Mouse (Mus musculus) layer of hippocampus, adult 9-11 months (tissue): ENCODE measurements at regions not wholly inside any gene's neighbourhood (a gene's known extent, or its start where the extent isn't known, plus 50 kb on each side); places are given as distances from the start of the nearest gene placed in this dataset.

Experiments
- DNase-seq: peaks from one replicate; pipeline ENCODE4 v3.0.0; 2022

DNA sequence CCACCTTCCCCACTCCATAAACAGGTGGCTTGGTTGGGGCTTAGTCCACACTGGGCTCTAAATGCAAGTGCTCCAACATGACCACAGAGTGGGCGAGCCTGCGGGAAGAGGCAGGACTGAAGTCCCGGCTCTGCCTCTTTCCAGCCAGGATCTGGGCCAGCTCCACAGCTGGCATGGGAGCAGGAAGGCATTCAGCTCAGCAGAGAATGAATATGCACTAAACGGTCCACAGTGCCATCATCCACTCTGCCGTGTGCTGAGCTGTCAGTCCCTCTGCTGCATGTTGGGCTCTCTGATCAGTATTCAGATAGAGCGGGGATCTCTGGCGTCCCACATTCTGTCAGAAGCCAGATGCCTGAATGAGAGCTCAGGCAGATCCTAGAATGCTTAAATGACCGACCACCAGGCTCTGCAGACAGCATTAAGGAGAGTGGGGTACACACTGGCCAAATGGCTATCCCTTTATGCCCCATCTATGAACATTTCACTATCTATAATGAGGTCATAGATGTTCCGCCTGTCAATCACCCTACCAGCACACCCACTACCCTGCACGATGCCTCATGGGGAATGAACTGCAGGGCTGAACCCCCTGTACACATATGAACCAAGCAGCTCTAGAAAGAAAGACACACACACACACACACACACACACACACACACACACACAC is 317.3 kb downstream of the Ptpru start:
- no peak for DNase-seq

DNA sequence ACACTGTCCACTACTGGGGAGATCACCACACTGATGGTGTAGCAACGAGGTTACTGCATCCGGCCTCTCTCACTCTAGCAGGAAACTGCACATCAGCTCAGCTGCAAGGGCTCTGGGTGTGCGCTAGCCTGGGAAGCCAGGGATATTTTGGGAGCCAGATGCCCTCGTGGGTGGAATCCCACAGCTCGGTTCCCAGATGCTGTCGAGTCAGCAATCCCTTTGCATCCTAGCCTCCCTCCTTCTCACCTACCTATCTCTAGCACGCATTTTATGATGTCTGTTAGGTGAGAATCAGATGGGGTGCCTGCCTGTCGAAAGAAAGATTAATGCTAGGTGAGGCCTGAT is 316.8 kb downstream of the Ptpru start:
- DNase-seq = no peak

- peak; percentile 49 for DNase-seq
Measured at GRCm38 (mm10) chr4:131525236-131525635, 312.9 kb downstream of the Ptpru start.

- DNase-seq = no peak
Measured at GRCm38 (mm10) chr4:131530491-131530890, 307.6 kb downstream of the Ptpru start.

DNA sequence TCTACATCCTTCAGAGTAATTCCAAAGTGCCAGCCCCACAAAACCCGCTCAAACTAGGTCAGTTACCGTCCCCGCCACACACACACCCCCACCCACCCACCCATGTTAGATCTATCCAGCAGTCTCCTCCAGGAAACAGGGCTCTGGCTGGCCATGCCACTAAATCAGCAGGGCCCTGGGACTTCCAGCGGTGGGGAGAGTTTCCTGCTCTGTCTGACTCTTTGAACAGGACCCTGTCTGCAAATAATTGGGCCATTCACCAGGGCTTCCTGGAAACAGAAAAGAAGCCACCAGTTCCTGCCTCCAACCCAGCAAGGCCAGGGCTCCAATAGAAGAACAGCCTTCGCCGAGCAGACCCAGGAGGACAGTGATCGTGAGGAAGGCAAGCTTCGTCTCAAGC is 307.1 kb downstream of the Ptpru start:
- DNase-seq = no peak

GRCm38 (mm10) chr4:131534831-131535230 is 303.3 kb downstream of the Ptpru start:
- DNase-seq = no peak

GRCm38 (mm10) chr4:131538237-131538636 is 299.9 kb downstream of the Ptpru start:
- no peak for DNase-seq

GRCm38 (mm10) chr4:131546422-131547200 is 291.5 kb downstream of the Ptpru start:
- DNase-seq = no peak

DNA sequence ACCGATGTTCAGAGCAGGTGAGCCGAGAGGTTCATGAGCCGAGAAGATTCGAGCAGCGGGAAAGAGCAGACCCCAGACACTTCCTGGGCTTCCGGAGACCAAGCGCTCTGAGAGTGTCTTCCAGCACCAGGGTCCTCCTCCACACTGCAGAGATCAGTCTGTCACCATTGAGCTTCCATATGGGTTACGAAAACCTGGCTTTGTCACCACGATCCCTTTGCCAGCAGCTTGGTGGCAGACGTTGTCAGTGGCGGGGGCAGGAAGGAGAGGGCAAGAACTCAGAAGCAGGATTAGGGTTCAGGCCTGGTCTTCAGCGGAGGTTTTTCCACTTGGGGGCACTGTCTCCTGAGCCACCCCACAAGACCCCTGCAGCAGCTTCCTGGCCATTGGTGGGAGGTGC is 288.5 kb downstream of the Ptpru start:
- peak; percentile 40 for DNase-seq

- DNase-seq = no peak
Measured at GRCm38 (mm10) chr4:131558513-131558912, 279.6 kb downstream of the Ptpru start.

DNA sequence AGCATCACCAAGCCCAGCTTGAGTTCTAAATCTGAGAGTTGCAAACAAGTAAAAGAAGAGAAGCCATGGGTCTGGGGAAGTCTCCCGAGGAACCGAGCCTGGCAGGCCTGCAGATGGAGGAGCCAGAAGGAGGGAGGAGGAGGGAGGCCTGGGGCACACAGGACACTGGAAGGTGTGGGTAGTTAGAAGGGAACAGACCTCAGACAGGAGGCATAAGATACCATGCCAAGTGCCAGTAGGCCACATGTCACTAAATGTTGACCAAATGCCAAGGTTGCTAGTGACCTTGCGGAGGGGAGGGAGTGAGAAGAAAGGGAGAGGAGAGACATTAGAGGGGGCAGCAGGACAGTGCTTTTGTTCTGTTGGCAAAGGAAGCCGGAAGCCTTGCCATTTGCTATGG is 274.2 kb downstream of the Ptpru start:
- DNase-seq = no peak

DNA sequence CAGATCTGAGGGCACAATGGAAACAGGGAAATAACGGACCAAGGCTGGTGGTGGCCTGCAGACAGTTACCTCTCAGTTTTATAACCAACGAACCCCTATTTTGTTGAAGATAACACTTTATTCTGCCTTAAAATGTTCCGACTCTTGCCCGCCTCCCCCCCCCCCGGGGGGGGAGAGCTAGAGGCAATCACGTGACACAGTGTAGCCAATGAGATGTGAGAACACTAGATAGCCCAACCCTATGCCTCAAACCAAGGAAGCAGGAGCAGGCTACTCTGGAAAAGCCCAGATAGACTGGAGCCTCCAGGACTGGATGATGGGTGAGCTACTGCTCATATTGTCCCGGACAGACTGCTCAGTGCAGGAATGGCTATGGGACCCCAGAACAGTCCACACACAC is 272.9 kb downstream of the Ptpru start:
- no peak for DNase-seq

GRCm38 (mm10) chr4:131567241-131567640 is 270.8 kb downstream of the Ptpru start:
- no peak for DNase-seq

DNA sequence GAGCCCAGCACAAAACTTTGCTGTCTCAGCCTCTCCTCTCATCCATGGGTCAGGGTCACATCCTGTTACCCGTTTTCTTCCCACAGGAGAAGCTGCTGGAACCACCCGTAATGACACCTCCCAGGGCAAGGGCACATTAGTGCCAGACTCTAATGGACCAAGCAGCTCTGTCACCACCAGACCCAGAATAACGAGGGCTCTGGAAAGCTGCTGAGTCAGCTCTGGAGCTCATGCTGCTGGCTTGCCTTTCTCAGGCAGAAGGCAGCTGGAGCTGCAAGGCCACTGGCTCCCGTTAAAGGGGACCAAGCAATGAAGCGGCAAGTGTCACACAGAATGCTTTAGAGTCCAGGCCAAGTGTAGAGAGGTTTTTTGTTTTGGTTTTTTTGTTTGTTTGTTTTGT is 268.9 kb downstream of the Ptpru start:
- no peak for DNase-seq

DNA sequence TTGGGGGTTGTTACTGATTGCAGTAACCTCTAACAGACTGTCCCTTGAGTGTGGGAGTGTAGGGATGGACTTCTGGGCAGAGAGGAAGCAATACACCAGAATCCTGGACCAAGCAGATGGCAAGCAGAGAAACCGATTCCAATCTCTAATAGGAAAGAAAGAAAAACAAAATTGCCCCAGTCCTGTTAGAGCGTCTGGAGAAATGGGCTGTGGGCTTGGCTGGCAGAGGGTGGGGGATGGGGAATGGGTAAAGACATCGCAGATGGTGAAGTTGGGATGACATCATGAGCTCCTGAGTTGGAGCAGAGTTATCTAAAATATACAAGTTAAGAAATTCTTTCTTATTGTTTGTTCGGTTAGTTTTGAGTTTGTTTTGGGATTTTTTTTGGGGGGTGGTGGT is 260.5 kb downstream of the Ptpru start:
- DNase-seq = no peak

DNA sequence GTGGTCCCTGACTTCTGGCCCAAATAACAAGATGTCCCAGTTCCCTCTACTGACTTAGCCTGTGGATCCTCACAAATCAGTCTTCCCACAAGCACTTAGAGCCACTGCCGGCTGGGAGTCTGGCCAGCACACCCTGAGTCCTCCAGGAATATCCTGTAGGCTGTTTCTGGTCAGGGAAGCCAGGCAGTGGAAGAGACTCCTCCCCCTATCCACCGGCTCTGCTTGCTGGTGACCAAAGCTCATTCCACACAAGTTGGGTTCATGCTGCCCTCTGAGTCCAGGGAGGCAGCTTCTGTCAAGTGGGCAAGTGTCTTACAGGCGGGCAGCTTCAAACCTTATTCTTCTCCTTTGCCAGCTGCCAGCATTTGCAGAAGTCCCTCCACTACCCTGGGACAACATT is 252.1 kb downstream of the Ptpru start:
- DNase-seq = no peak

DNA sequence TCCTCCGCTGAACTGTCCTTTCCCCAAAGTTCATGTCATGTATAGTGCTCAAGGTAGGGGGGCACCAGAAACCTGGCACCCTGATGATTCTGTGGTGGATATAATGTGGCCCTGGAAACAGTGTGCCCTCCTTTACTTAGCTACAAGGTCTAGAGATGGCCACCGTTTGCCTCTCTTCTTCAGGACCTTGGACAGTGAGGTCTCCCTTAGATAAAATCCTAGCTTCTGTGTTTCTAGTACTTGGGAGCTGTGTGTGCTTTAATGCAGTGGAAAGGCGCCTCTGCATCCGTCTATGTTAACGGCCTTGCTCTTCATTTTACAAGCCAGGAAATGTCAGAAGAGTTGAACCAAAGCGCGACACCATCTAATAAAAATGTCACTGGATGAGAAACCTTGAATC is 250.6 kb downstream of the Ptpru start:
- no peak for DNase-seq

DNA sequence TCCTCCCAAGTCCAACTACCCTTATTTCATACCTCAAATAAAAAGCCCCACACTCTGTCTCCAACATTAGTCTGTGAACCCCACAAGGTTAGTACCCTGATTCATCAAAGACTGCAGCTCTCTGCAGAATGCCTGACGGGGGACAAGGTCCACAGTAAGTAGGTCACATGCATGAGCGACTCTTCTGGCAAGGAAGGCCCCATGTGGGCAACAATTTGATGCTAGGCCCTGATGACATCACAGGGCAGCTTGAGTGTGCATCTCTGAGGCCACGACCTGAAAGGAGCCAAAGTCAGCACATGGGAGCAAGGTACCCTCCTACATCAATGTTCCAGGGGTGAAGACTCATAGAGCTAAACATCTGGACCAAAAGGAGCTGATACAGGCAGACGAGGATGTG is 248.0 kb downstream of the Ptpru start:
- DNase-seq = no peak

- DNase-seq = no peak
Measured at GRCm38 (mm10) chr4:131591456-131591855, 246.6 kb downstream of the Ptpru start.

- no peak for DNase-seq
Measured at GRCm38 (mm10) chr4:131597996-131598395, 240.1 kb downstream of the Ptpru start.

DNA sequence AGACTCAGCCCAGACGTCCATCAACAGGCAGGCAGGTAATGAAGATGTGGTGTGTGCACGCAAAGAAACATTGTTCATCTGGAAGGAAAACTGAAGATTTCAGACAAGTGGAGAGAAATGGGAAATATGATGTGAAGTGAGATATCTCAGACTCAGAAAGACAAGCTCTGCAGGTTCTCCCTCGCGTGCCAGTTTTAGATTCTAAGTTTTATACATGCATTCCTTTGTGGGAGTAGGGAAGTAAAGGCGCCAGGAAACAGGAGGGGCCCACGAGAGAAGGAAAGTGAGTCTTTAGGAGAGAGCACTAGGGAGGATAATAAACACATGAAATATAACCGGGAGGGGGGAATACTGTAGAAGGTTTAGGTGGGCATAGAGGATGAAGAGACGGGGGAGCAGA is 223.7 kb downstream of the Ptpru start:
- DNase-seq = no peak

DNA sequence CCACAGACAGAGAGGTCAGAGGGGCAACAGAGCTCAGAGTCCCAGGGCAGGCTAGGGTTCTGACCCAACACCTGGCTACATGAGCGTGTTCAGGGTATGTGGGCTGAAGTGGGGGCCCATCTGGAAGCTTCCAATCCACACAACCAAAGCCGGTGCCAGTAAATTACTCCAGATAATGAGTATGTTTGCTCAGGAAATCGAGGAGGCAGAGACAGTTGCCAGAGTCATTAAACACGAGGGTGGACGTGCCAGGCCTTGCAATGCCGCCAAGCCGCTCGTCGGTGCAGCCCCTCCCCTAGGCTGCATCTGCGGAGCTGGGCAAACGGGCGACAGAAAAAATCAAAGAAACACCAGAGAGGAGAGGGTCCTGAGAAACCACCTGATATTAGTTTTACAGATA is 222.5 kb downstream of the Ptpru start:
- DNase-seq = peak; percentile 33

- DNase-seq = no peak
Measured at GRCm38 (mm10) chr4:131638105-131638504, 200.0 kb downstream of the Ptpru start.

GRCm38 (mm10) chr4:131656034-131656433 is 182.1 kb downstream of the Ptpru start:
- no peak for DNase-seq

DNA sequence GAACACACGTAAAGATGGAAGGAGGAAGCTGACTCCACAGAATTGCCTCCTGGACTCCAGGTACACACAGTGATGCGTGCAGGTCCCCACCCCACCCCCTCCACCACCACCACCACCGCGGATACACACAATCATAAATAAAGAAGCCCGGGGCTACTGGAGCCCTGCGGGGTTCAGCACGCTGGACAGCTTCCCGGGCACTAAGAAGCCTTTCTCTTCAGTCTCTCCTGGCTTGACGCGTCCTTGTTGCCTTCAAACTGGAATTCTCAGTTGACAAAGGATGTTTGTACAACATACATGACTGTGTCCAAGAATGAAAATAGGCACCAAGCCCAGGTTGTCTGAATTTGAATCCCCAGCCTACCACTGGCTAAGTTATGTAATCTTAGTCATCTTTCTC is 180.2 kb downstream of the Ptpru start:
- no peak for DNase-seq
